Mouse (Mus musculus) liver, adult 2 months (tissue): ENCODE measurements around the gene Pou5f1. TPM values are rescaled to one million over a fixed set of nuclear protein-coding genes. Genes with fewer than 3 reads are reported as not detected.

Experiments
- DNase-seq: peaks from one replicate; pipeline ENCODE4 v3.0.0-alpha.2; 2011; ENCODE audit warnings: low read depth, low spot score; ENCODE audit errors: extremely low read depth
- H3K27ac ChIP-seq: fragments of 200-500 bp; replicated peaks from 2 replicates; pipeline ENCODE4 v1.5.1; 2012; ENCODE audit warnings: low read depth, mild to moderate bottlenecking, control low read depth, inconsistent platforms, low read length; ENCODE audit not compliant: insufficient read depth
- H3K27me3 ChIP-seq: fragments of 200-500 bp; 2 replicates; pipeline ENCODE4 v1.6.1; 2012; ENCODE audit warnings: mild to moderate bottlenecking, moderate library complexity, low read length, inconsistent platforms; ENCODE audit not compliant: control insufficient read depth, insufficient read depth
- H3K36me3 ChIP-seq: fragments of 200-500 bp; 2 replicates; pipeline ENCODE4 v1.6.1; 2012; ENCODE audit warnings: low read length, inconsistent platforms; ENCODE audit not compliant: control insufficient read depth, insufficient read depth
- H3K4me1 ChIP-seq: fragments of 200-500 bp; 2 replicates; pipeline ENCODE4 v1.6.1; 2011; ENCODE audit warnings: low read length; ENCODE audit not compliant: control insufficient read depth, insufficient read depth
- H3K4me3 ChIP-seq: fragments of 200-500 bp; 2 replicates; pipeline ENCODE4 v1.5.1; 2011; ENCODE audit warnings: low read depth, mild to moderate bottlenecking, control low read depth, low read length, moderate library complexity; ENCODE audit not compliant: insufficient read depth
- H3K79me2 ChIP-seq: fragments of 200-500 bp; 2 replicates; pipeline ENCODE4 v1.6.1; 2012; ENCODE audit warnings: inconsistent platforms, mild to moderate bottlenecking, low read length, moderate library complexity; ENCODE audit not compliant: control insufficient read depth, insufficient read depth
- H3K9ac ChIP-seq: fragments of 200-500 bp; 2 replicates; pipeline ENCODE4 v1.6.1; 2012; ENCODE audit warnings: low read depth, mild to moderate bottlenecking, control low read depth, inconsistent platforms, low read length
- CTCF ChIP-seq: fragments of 200-500 bp; IDR thresholded peaks from 2 replicates; pipeline ENCODE4 v1.5.1; 2011; ENCODE audit warnings: low read depth, low read length, control low read depth
- POLR2A ChIP-seq: fragments of 200-500 bp; IDR thresholded peaks from 2 replicates; pipeline ENCODE4 v1.6.1; 2011; ENCODE audit warnings: low read length, control low read depth; ENCODE audit not compliant: insufficient read depth; ENCODE audit errors: extremely low read depth
- WGBS: fragments of 180-500 bp; shearing (Covaris S2); methylation state at CpG from one replicate; pipeline ENCODE4 v1.1.7; 2018; 5-methylcytosine and 5-hydroxymethylcytosine counted together
- polyA plus RNA-seq: library from polyadenylated mRNA; depleted of rRNA; stranded (reverse); fragments of >200 nt; gene quantifications from 2 replicates; pipeline ENCODE4 v1.2.3, GENCODE M21; 2012
- total RNA-seq: library from RNA; depleted of rRNA; stranded (reverse); fragments of >200 nt; gene quantifications from 2 replicates; pipeline ENCODE4 v1.2.3, GENCODE M21; 2014

The Pou5f1 gene
- total and polyA plus RNA-seq, 2 experiments, result not detected

GRCm38 (mm10) chr17:35542761-35543411 lies 37.1 kb downstream of the Pou5f1 start:
- Histone ChIP-seq H3K27ac (no peak overlapping the region), H3K79me2 (no peaks in the 10 kb centered on the region), H3K36me3 (no peaks in the 10 kb centered on the region), H3K4me1 (no peaks in the 10 kb centered on the region), H3K27me3 (no peaks in the 10 kb centered on the region), H3K4me3 (no peak overlapping the region), H3K9ac (no peak overlapping the region)
- 83% methylated on average over 15 of the region's 15 CpGs for WGBS
- TF ChIP-seq POLR2A (no peak), CTCF (no peak)
- no peak for DNase-seq

- no peak overlapping the region for H3K27ac ChIP-seq
- H3K36me3 ChIP-seq, result no peaks in the 10 kb centered on the region
- no peak overlapping the region for H3K4me3 ChIP-seq
- WGBS, result 62% methylated on average over 14 of the region's 14 CpGs
- no peaks in the 10 kb centered on the region for H3K4me1 ChIP-seq
- H3K9ac ChIP-seq, result no peak overlapping the region
- no peaks in the 10 kb centered on the region for H3K79me2 ChIP-seq
- TF ChIP-seq CTCF (no peak), POLR2A (no peak)
- no peak for DNase-seq
- H3K27me3 ChIP-seq, result no peaks in the 10 kb centered on the region
These were observed 37.6 kb downstream of the Pou5f1 start for GRCm38 (mm10) chr17:35543412-35543861.

GRCm38 (mm10) chr17:35544001-35544400 lies 38.2 kb downstream of the Pou5f1 start:
- no peaks in the 10 kb centered on the region for H3K4me1 ChIP-seq
- H3K79me2 ChIP-seq, result no peaks in the 10 kb centered on the region
- H3K27ac ChIP-seq, result no peak overlapping the region
- TF ChIP-seq POLR2A (no peak), CTCF (no peak)
- H3K36me3 ChIP-seq, result no peaks in the 10 kb centered on the region
- DNase-seq, result no peak
- no peak overlapping the region for H3K9ac ChIP-seq
- no peak overlapping the region for H3K4me3 ChIP-seq
- H3K27me3 ChIP-seq, result no peaks in the 10 kb centered on the region
- 65% methylated on average over 6 of the region's 6 CpGs for WGBS

- WGBS, result 42% methylated on average over 6 of the region's 6 CpGs
- Histone ChIP-seq H3K4me1 (no peaks in the 10 kb centered on the region), H3K27ac (no peak overlapping the region), H3K4me3 (no peak overlapping the region), H3K79me2 (no peaks in the 10 kb centered on the region), H3K36me3 (no peaks in the 10 kb centered on the region), H3K27me3 (no peaks in the 10 kb centered on the region), H3K9ac (no peak overlapping the region)
- peak; percentile 17 for DNase-seq
- peak; percentile 72 for TF ChIP-seq CTCF
- TF ChIP-seq POLR2A, result no peak
These were observed 38.9 kb downstream of the Pou5f1 start for GRCm38 (mm10) chr17:35544680-35545079.

- Histone ChIP-seq H3K4me3 (no peak overlapping the region), H3K27ac (no peak overlapping the region), H3K4me1 (no peaks in the 10 kb centered on the region), H3K27me3 (no peaks in the 10 kb centered on the region), H3K9ac (no peak overlapping the region), H3K36me3 (no peaks in the 10 kb centered on the region), H3K79me2 (no peaks in the 10 kb centered on the region)
- WGBS, result 88% methylated on average over 2 of the region's 2 CpGs
- TF ChIP-seq CTCF, result no peak
- no peak for TF ChIP-seq POLR2A
- no peak for DNase-seq
These were observed 41.6 kb downstream of the Pou5f1 start for GRCm38 (mm10) chr17:35547465-35547864.

- no peak for DNase-seq
- Histone ChIP-seq H3K27me3 (no peaks in the 10 kb centered on the region), H3K36me3 (no peaks in the 10 kb centered on the region), H3K9ac (no peak overlapping the region), H3K27ac (no peak overlapping the region), H3K4me3 (no peak overlapping the region), H3K4me1 (no peaks in the 10 kb centered on the region), H3K79me2 (no peaks in the 10 kb centered on the region)
- 48% methylated on average over 5 of the region's 5 CpGs for WGBS
- TF ChIP-seq POLR2A, result no peak
- no peak for TF ChIP-seq CTCF
These were observed 42.8 kb downstream of the Pou5f1 start for GRCm38 (mm10) chr17:35548636-35549035.
